Mouse (Mus musculus): ENCODE results near the gene Gins2. TPM values are rescaled to one million over a fixed set of nuclear protein-coding genes. Genes with fewer than 3 reads are reported as not detected.

The Gins2 gene
- polyA plus RNA-seq, 2 experiments: 37.5 to 63.4 TPM

GRCm38 (mm10) chr8:120549321-120549921 lies 39.7 kb downstream of the Gins2 start:
- no peaks in the 10 kb centered on the region for H3K27me3 ChIP-seq (ENCODE audit: control insufficient read depth, insufficient read depth, low read length)
- TF ChIP-seq CTCF (IDR thresholded peaks at IDR 0.05; ENCODE audit: low read depth) (no peak), EP300 (IDR thresholded peaks at IDR 0.05; ENCODE audit: low read depth) (no peak)
- no peak overlapping the region for H3K9ac ChIP-seq (replicated peaks)
- 70% methylated on average over 25 of the region's 25 CpGs for WGBS (ENCODE audit: insufficient replicate concordance)
- ATAC-seq (ENCODE audit: insufficient read depth): no peak
- H3K4me3 ChIP-seq (ENCODE audit: insufficient read depth in 1 of 2, low read depth in 2 of 2, low read length in 2 of 2): no peak overlapping the region
- H3K27ac ChIP-seq: no peak overlapping the region
- no peak overlapping the region for H3K4me2 ChIP-seq (ENCODE audit: low read depth)
- H3K36me3 ChIP-seq (replicated peaks; ENCODE audit: control insufficient read depth, insufficient read depth, low read depth): peaks cover 10% of the 10 kb centered on the region
- H3K9me3 ChIP-seq (ENCODE audit: control insufficient read depth, low read length): no peaks in the 10 kb centered on the region
- no peak for DNase-seq (ENCODE audit: low read depth in 3 of 3, low spot score in 3 of 3)
- peaks cover 0 to 8% of the 10 kb centered on the region in 2 experiments; a peak in 2 of 4 replicates for H3K4me1 ChIP-seq (replicated peaks; ENCODE audit: control insufficient read depth in 2 of 2, insufficient read depth in 2 of 2, low read length in 1 of 2)

GRCm38 (mm10) chr8:120548313-120548761 lies 40.8 kb downstream of the Gins2 start:
- Histone ChIP-seq H3K27ac (no peak overlapping the region), H3K27me3 (ENCODE audit: control insufficient read depth, insufficient read depth, low read length) (no peaks in the 10 kb centered on the region), H3K36me3 (replicated peaks; ENCODE audit: control insufficient read depth, insufficient read depth, low read depth) (peaks cover 3% of the 10 kb centered on the region), H3K4me1 (replicated peaks; ENCODE audit: control insufficient read depth in 2 of 2, insufficient read depth in 2 of 2, low read length in 1 of 2) (peaks cover 6 to 17% of the 10 kb centered on the region in 2 experiments; a peak in 3 of 4 replicates), H3K4me3 (ENCODE audit: insufficient read depth in 1 of 2, low read depth in 2 of 2, low read length in 2 of 2) (no peak overlapping the region), H3K4me2 (ENCODE audit: low read depth) (no peak overlapping the region), H3K9me3 (ENCODE audit: control insufficient read depth, low read length) (no peaks in the 10 kb centered on the region), H3K9ac (replicated peaks) (no peak overlapping the region)
- DNase-seq (ENCODE audit: low read depth in 3 of 3, low spot score in 3 of 3) (no peak), ATAC-seq (ENCODE audit: insufficient read depth) (no peak)
- WGBS (ENCODE audit: insufficient replicate concordance): 78% methylated on average over 16 of the region's 16 CpGs
- TF ChIP-seq CTCF (IDR thresholded peaks at IDR 0.05; ENCODE audit: low read depth) (no peak), EP300 (IDR thresholded peaks at IDR 0.05; ENCODE audit: low read depth) (no peak)

GRCm38 (mm10) chr8:120547562-120547961 lies 41.5 kb downstream of the Gins2 start:
- TF ChIP-seq EP300 (IDR thresholded peaks at IDR 0.05; ENCODE audit: low read depth) (no peak), CTCF (IDR thresholded peaks at IDR 0.05; ENCODE audit: low read depth) (no peak)
- ATAC-seq (ENCODE audit: insufficient read depth) (no peak), DNase-seq (ENCODE audit: low read depth in 3 of 3, low spot score in 3 of 3) (no peak)
- WGBS (ENCODE audit: insufficient replicate concordance): 79% methylated on average over 9 of the region's 9 CpGs
- no peaks in the 10 kb centered on the region for H3K9me3 ChIP-seq (ENCODE audit: control insufficient read depth, low read length)
- no peak overlapping the region for H3K9ac ChIP-seq (replicated peaks)
- H3K27me3 ChIP-seq (ENCODE audit: control insufficient read depth, insufficient read depth, low read length): no peaks in the 10 kb centered on the region
- H3K36me3 ChIP-seq (replicated peaks; ENCODE audit: control insufficient read depth, insufficient read depth, low read depth): peaks cover 3% of the 10 kb centered on the region
- H3K4me2 ChIP-seq (ENCODE audit: low read depth): no peak overlapping the region
- H3K4me3 ChIP-seq (ENCODE audit: insufficient read depth in 1 of 2, low read depth in 2 of 2, low read length in 2 of 2): no peak overlapping the region
- H3K4me1 ChIP-seq (replicated peaks; ENCODE audit: control insufficient read depth in 2 of 2, insufficient read depth in 2 of 2, low read length in 1 of 2): peaks cover 6 to 23% of the 10 kb centered on the region in 2 experiments; a peak in 3 of 4 replicates
- H3K27ac ChIP-seq: no peak overlapping the region

GRCm38 (mm10) chr8:120544155-120544554 lies 44.9 kb downstream of the Gins2 start:
- no peak for ATAC-seq (ENCODE audit: insufficient read depth)
- DNase-seq (ENCODE audit: low read depth in 3 of 3, low spot score in 3 of 3): no peak

GRCm38 (mm10) chr8:120543416-120544055 lies 45.6 kb downstream of the Gins2 start:
- Histone ChIP-seq H3K4me1 (replicated peaks; ENCODE audit: control insufficient read depth in 2 of 2, insufficient read depth in 2 of 2, low read length in 1 of 2) (peaks cover 33 to 58% of the 10 kb centered on the region in 2 experiments), H3K27ac (no peak overlapping the region; the same call in 1 of the 2 replicates), H3K9ac (replicated peaks) (no peak overlapping the region), H3K4me3 (ENCODE audit: insufficient read depth in 1 of 2, low read depth in 2 of 2, low read length in 2 of 2) (no peak overlapping the region), H3K4me2 (ENCODE audit: low read depth) (0 out of 2 replicates have a peak overlapping the region, but pooled peaks have one; percentile 4), H3K9me3 (ENCODE audit: control insufficient read depth, low read length) (no peaks in the 10 kb centered on the region), H3K27me3 (ENCODE audit: control insufficient read depth, insufficient read depth, low read length) (no peaks in the 10 kb centered on the region), H3K36me3 (replicated peaks; ENCODE audit: control insufficient read depth, insufficient read depth, low read depth) (peaks cover 3% of the 10 kb centered on the region)
- TF ChIP-seq EP300 (IDR thresholded peaks at IDR 0.05; ENCODE audit: low read depth) (no peak), CTCF (IDR thresholded peaks at IDR 0.05; ENCODE audit: low read depth) (no peak)
- 76% methylated on average over 8 of the region's 8 CpGs for WGBS (ENCODE audit: insufficient replicate concordance)
- DNase-seq (ENCODE audit: low read depth in 3 of 3, low spot score in 3 of 3): no peak
- no peak for ATAC-seq (ENCODE audit: insufficient read depth)

More at GRCm38 (mm10) chr8:120544155-120544554, 44.9 kb downstream of the Gins2 start:
- H3K27ac ChIP-seq: no peak overlapping the region
- no peak overlapping the region for H3K9ac ChIP-seq (replicated peaks)
- no peaks in the 10 kb centered on the region for H3K9me3 ChIP-seq (ENCODE audit: control insufficient read depth, low read length)
- peaks cover 31 to 53% of the 10 kb centered on the region in 2 experiments for H3K4me1 ChIP-seq (replicated peaks; ENCODE audit: control insufficient read depth in 2 of 2, insufficient read depth in 2 of 2, low read length in 1 of 2)
- 64% methylated on average over 5 of the region's 5 CpGs for WGBS (ENCODE audit: insufficient replicate concordance)
- H3K36me3 ChIP-seq (replicated peaks; ENCODE audit: control insufficient read depth, insufficient read depth, low read depth): peaks cover 3% of the 10 kb centered on the region
- no peaks in the 10 kb centered on the region for H3K27me3 ChIP-seq (ENCODE audit: control insufficient read depth, insufficient read depth, low read length)
- H3K4me2 ChIP-seq (ENCODE audit: low read depth): no peak overlapping the region
- TF ChIP-seq EP300 (IDR thresholded peaks at IDR 0.05; ENCODE audit: low read depth) (no peak), CTCF (IDR thresholded peaks at IDR 0.05; ENCODE audit: low read depth) (no peak)
- no peak overlapping the region for H3K4me3 ChIP-seq (ENCODE audit: insufficient read depth in 1 of 2, low read depth in 2 of 2, low read length in 2 of 2)

All from liver, embryonic 14.5 days (tissue).